Mouse (Mus musculus): Measurements from ENCODE around the gene Cenpj. TPM values are rescaled to one million over a fixed set of nuclear protein-coding genes. Genes with fewer than 3 reads are reported as not detected.

Gene Cenpj
- polyA plus RNA-seq (2016; fragmentation: Nextera tagmentation; extraction: Ambion mirVana), result 20.9 and 21.3 TPM in 2 replicates

- peaks cover 4% of the 10 kb centered on the region; the same call in 1 of the 2 replicates for H3K27me3 ChIP-seq (replicated peaks; ENCODE audit: low read depth, poor library complexity, severe bottlenecking)
- H3K9me3 ChIP-seq, result no peaks in the 10 kb centered on the region
- 0 out of 2 replicates have a peak within 1 kb of the TSS, but pooled peaks have one; percentile 69 for H3K27ac ChIP-seq (replicated peaks)
- H3K4me1 ChIP-seq, result peaks cover 20% of the 10 kb centered on the region
- H3K36me3 ChIP-seq (replicated peaks), result no peaks in the 10 kb centered on the region
- WGBS, result under 1% methylated on average over 24 of the region's 24 CpGs
- peak; percentile 78 for DNase-seq (ENCODE audit: low spot score)
- peak within 1 kb of the TSS; percentile 63 for H3K4me3 ChIP-seq
These were observed at the start of gene Cenpj, which contains the start of gene Parp4 for GRCm38 (mm10) chr14:56575416-56575815. TSS of gene Cenpj (minus strand) at chr14:56575425. TSS of gene Parp4 (plus strand) at chr14:56575619.

DNA sequence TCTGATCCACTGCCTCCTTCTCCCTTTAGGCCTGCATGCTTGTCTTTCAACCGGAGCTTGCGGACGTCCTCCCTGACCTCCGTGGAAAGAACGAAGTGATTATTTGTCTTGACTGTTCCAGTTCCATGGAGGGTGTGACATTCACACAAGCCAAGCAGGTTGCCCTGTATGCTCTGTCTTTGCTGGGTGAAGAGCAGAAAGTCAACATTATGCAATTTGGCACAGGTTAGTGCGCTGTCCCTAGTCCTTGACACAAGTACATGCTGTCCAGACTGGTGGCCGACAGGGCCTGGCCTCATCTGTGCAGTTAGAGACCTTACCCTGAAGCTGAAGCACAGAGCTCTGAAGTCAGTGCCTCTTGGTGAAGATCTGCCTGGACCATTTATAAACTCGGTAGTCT is 45.2 kb upstream of the Cenpj start:
- Histone ChIP-seq H3K27ac (replicated peaks) (no peak overlapping the region), H3K9me3 (no peaks in the 10 kb centered on the region), H3K27me3 (replicated peaks; ENCODE audit: low read depth, poor library complexity, severe bottlenecking) (no peaks in the 10 kb centered on the region), H3K4me1 (no peaks in the 10 kb centered on the region), H3K4me3 (no peak overlapping the region), H3K36me3 (replicated peaks) (no peaks in the 10 kb centered on the region)
- WGBS, result 89% methylated on average over 8 of the region's 8 CpGs
- no peak for DNase-seq (ENCODE audit: low spot score)

DNA sequence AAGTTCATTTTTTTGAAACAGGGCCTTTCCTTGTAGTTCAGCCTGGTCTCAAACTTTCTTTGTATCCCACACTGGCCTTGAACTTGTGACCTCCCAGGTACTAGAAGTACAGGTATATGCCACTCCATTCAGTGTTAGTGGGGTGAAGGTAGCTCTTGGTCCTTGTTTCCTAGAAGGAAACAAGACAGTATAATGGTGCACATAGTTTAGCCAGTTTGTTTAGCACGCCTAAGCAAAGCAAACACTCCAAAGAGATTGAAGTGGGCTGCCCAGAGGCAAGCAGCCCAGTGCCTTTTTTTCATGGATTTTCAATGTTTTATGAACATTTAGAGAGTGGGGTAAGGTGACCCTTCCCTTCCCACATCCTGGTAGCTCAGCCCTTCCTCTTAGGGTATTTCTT is 42.2 kb upstream of the Cenpj start:
- no peaks in the 10 kb centered on the region; the same call in 1 of the 2 replicates for H3K36me3 ChIP-seq (replicated peaks)
- 72% methylated on average over 1 of the region's 1 CpGs for WGBS

DNA sequence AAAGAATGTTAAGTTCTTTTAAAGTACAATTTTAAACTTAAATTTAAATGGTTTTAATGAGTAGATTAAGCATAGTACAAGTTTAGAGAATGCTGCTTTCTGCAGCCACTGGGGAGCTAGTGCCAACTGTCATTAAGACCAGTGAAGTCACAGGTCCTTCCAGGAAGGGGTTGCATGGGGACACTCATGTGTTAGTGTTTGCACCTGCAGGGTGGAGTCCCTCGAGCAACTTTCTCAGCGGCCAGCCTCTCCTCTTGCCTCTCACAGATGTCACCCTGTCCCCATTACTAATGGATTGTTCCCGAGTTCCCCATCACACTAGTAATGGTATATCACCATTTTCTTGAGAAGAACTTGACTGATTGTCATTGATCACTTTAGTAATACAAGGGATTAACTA is 38.0 kb upstream of the Cenpj start:
- Histone ChIP-seq H3K27me3 (replicated peaks; ENCODE audit: low read depth, poor library complexity, severe bottlenecking) (no peaks in the 10 kb centered on the region), H3K36me3 (replicated peaks) (no peaks in the 10 kb centered on the region; the same call in 1 of the 2 replicates), H3K9me3 (no peaks in the 10 kb centered on the region), H3K4me1 (no peaks in the 10 kb centered on the region), H3K27ac (replicated peaks) (no peak overlapping the region), H3K4me3 (no peak overlapping the region)
- DNase-seq (ENCODE audit: low spot score), result no peak
- WGBS, result 91% methylated on average over 3 of the region's 3 CpGs

More for the DNA sequence above, 42.2 kb upstream of the Cenpj start:
- Histone ChIP-seq H3K4me3 (no peak overlapping the region), H3K27me3 (replicated peaks; ENCODE audit: low read depth, poor library complexity, severe bottlenecking) (no peaks in the 10 kb centered on the region), H3K4me1 (no peaks in the 10 kb centered on the region), H3K9me3 (no peaks in the 10 kb centered on the region), H3K27ac (replicated peaks) (no peak overlapping the region)
- DNase-seq (ENCODE audit: low spot score), result no peak

DNA sequence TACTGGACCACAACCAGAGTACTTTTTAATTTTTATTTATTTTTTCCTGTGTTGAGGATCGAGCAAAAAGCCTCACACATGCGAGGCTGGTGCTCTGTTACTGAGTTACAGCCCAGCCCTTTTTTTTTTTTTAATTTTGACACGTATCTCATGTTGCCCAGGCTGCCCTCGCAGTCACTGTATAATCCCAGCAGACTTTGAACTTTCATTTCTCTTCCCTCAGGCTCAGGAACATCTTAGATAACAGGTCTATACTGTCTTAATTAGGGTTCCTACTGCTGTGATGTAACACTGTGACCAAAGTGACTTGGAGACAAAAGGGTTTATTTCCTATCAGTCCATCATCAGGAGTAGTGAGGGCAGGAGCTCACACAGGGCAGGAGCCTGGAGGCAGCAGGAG is 29.9 kb upstream of the Cenpj start:
- Histone ChIP-seq H3K27me3 (replicated peaks; ENCODE audit: low read depth, poor library complexity, severe bottlenecking) (no peaks in the 10 kb centered on the region), H3K4me1 (no peaks in the 10 kb centered on the region), H3K27ac (replicated peaks) (no peak overlapping the region), H3K9me3 (no peaks in the 10 kb centered on the region), H3K4me3 (no peak overlapping the region), H3K36me3 (replicated peaks) (no peaks in the 10 kb centered on the region)
- 84% methylated on average over 4 of the region's 4 CpGs for WGBS
- no peak for DNase-seq (ENCODE audit: low spot score)

GRCm38 (mm10) chr14:56604438-56604837 is 29.2 kb upstream of the Cenpj start:
- H3K4me1 ChIP-seq, result no peaks in the 10 kb centered on the region
- DNase-seq (ENCODE audit: low spot score), result no peak
- WGBS, result 89% methylated on average over 5 of the region's 5 CpGs

DNA sequence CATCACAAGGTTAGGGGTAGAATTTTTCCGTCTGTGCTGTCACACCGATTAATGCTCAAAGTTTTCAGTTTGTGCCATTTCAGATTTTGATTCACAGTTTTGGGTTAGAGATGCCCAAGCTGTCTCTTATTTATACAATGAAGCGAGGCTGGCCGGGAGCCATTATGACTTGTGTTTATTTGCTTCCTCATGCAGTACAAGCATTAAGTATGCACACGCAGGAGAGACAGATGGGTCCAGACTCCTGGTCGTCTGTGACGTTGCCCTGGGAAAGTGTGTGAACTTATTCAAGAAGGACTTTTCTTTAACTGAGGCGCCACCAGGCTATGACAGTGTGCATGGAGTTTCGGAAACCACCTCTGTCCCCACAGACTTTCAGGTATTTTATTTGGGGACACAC is 26.8 kb upstream of the Cenpj start:
- Histone ChIP-seq H3K27me3 (replicated peaks; ENCODE audit: low read depth, poor library complexity, severe bottlenecking) (no peaks in the 10 kb centered on the region), H3K36me3 (replicated peaks) (no peaks in the 10 kb centered on the region)
- 89% methylated on average over 9 of the region's 9 CpGs for WGBS

More at GRCm38 (mm10) chr14:56604438-56604837, 29.2 kb upstream of the Cenpj start:
- Histone ChIP-seq H3K9me3 (no peaks in the 10 kb centered on the region), H3K36me3 (replicated peaks) (no peaks in the 10 kb centered on the region), H3K4me3 (no peak overlapping the region), H3K27me3 (replicated peaks; ENCODE audit: low read depth, poor library complexity, severe bottlenecking) (no peaks in the 10 kb centered on the region), H3K27ac (replicated peaks) (no peak overlapping the region)

DNA sequence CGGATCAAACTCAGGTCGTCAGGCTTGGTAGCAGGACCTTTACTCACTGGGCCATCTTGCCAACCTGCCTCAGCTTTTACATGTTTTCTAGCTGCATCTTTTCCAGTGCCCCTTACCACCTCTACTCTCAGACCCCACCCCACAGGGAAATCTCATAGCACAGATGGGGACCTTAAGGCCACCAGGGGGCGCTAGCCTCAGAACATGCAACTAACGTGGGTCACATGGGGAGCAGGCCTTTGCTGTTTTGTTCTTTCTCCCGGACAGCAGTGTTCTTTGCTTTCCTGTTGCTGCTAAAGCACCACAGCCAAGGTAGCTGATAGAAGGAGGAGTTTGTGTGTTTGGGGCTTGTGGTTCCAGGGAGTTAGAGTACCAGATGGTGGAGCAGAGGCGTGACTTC is 23.5 kb upstream of the Cenpj start:
- no peak overlapping the region for H3K4me3 ChIP-seq
- H3K27ac ChIP-seq (replicated peaks), result no peak overlapping the region; the same call in 1 of the 2 replicates
- DNase-seq (ENCODE audit: low spot score), result peak; percentile 68
- no peaks in the 10 kb centered on the region for H3K27me3 ChIP-seq (replicated peaks; ENCODE audit: low read depth, poor library complexity, severe bottlenecking)
- 49% methylated on average over 6 of the region's 6 CpGs for WGBS
- no peaks in the 10 kb centered on the region for H3K36me3 ChIP-seq (replicated peaks)
- no peaks in the 10 kb centered on the region for H3K9me3 ChIP-seq
- H3K4me1 ChIP-seq, result no peaks in the 10 kb centered on the region

More for the DNA sequence above, 26.8 kb upstream of the Cenpj start:
- Histone ChIP-seq H3K9me3 (no peaks in the 10 kb centered on the region), H3K4me1 (no peaks in the 10 kb centered on the region), H3K4me3 (no peak overlapping the region), H3K27ac (replicated peaks) (no peak overlapping the region)
- no peak for DNase-seq (ENCODE audit: low spot score)

DNA sequence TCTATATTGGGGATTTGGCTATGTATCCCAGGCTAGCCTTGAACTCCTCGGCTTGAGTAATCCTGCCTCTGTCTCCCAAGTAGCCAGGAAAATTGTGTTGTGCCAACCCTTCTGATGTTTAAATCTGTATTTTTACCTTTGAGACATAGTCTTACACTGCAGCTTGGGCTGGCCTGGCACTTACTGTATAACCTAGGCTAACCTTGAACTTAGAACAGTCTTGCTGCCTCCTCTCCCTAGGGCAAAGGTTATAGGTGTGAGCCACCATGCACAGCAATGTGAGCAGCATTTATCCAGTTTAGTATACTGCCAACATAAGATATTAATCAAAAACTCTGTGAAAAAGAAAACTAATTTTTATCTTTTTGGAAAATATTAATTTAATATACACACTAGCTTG is 19.6 kb upstream of the Cenpj start:
- no peaks in the 10 kb centered on the region for H3K4me1 ChIP-seq
- H3K27ac ChIP-seq (replicated peaks), result no peak overlapping the region
- DNase-seq (ENCODE audit: low spot score), result no peak
- H3K4me3 ChIP-seq, result no peak overlapping the region
- no peaks in the 10 kb centered on the region for H3K27me3 ChIP-seq (replicated peaks; ENCODE audit: low read depth, poor library complexity, severe bottlenecking)
- H3K9me3 ChIP-seq, result no peaks in the 10 kb centered on the region
- 88% methylated on average over 1 of the region's 1 CpGs for WGBS
- H3K36me3 ChIP-seq (replicated peaks), result 0 out of 2 replicates have a peak, but pooled peaks cover 2% of the 10 kb centered on the region

DNA sequence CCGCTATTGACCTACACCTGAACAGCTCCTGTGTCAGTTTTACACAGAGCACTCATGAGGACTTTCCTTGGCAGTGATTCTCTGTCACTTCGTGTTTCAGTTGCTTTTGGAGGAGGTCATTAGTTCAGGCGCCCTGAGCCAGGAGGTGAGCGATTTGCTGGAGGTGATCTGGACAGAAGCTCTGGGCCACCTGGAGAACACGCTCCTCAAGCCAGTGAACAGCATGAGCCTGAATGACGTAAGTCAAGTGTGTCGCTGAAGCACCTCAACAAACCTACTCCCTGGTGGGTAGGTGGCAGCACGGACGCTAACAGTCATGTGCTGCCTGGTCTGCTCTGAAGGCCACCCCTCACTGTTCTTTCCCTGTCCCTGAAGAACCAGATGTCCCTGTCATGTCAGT is 17.0 kb upstream of the Cenpj start:
- Histone ChIP-seq H3K4me1 (no peaks in the 10 kb centered on the region), H3K9me3 (no peaks in the 10 kb centered on the region), H3K27me3 (replicated peaks; ENCODE audit: low read depth, poor library complexity, severe bottlenecking) (no peaks in the 10 kb centered on the region), H3K4me3 (no peak overlapping the region), H3K27ac (replicated peaks) (no peak overlapping the region), H3K36me3 (replicated peaks) (0 out of 2 replicates have a peak, but pooled peaks cover 2% of the 10 kb centered on the region)
- DNase-seq (ENCODE audit: low spot score), result no peak
- 90% methylated on average over 9 of the region's 9 CpGs for WGBS

DNA sequence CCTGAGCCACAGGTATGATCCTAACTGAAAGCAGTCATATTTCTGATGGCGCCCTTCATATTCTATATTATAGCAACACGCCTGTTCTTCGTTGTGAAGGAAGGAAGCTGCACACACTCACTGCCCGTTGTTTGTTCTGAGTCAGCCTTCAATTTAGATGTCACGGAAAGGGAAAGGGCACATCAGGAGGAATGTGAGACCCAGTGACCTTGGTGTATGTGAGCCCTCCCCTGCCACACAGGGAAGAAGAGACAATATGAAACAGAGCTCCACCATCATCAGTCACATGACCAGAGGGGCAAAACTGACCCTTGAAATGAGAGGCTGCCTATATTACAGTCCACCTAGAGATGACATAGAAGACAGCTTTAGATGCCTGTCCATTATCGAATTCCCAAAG is 7.1 kb upstream of the Cenpj start:
- WGBS, result 81% methylated on average over 6 of the region's 6 CpGs
- no peak for DNase-seq (ENCODE audit: low spot score)
- Histone ChIP-seq H3K27ac (replicated peaks) (no peak overlapping the region), H3K4me1 (peaks cover 12% of the 10 kb centered on the region), H3K4me3 (no peak overlapping the region), H3K9me3 (no peaks in the 10 kb centered on the region), H3K36me3 (replicated peaks) (no peaks in the 10 kb centered on the region), H3K27me3 (replicated peaks; ENCODE audit: low read depth, poor library complexity, severe bottlenecking) (no peaks in the 10 kb centered on the region)

GRCm38 (mm10) chr14:56581117-56581516 is 5.9 kb upstream of the Cenpj start:
- Histone ChIP-seq H3K4me1 (peaks cover 12% of the 10 kb centered on the region), H3K36me3 (replicated peaks) (no peaks in the 10 kb centered on the region), H3K27me3 (replicated peaks; ENCODE audit: low read depth, poor library complexity, severe bottlenecking) (no peaks in the 10 kb centered on the region; the same call in 1 of the 2 replicates), H3K9me3 (no peaks in the 10 kb centered on the region), H3K27ac (replicated peaks) (no peak overlapping the region), H3K4me3 (no peak overlapping the region)
- no peak for DNase-seq (ENCODE audit: low spot score)
- 52% methylated on average over 5 of the region's 5 CpGs for WGBS

- H3K36me3 ChIP-seq (replicated peaks), result no peaks in the 10 kb centered on the region
- H3K9me3 ChIP-seq, result no peaks in the 10 kb centered on the region
- H3K27ac ChIP-seq (replicated peaks), result no peak overlapping the region
- 52% methylated on average over 8 of the region's 8 CpGs for WGBS
- peaks cover 4% of the 10 kb centered on the region; the same call in 1 of the 2 replicates for H3K27me3 ChIP-seq (replicated peaks; ENCODE audit: low read depth, poor library complexity, severe bottlenecking)
- no peak overlapping the region for H3K4me3 ChIP-seq
- DNase-seq (ENCODE audit: low spot score), result peak; percentile 14
- peaks cover 22% of the 10 kb centered on the region for H3K4me1 ChIP-seq
These were observed 3.8 kb upstream of the Cenpj start for GRCm38 (mm10) chr14:56579011-56579410.
